26 mouse cellular contexts compared by ENCODE assay signal in genomic region chr2:145835920-145836319, GRCm38 (mm10).
DNase-seq lines count a peak whose midpoint lies in the region; ATAC-seq and TF ChIP-seq lines count a peak whose summit lies in the region.
"Had no signal": no experiment of that assay in that cellular context is flagged by ENCODE, and none has a peak within 500 bp of the region (broad histone marks: within the 10 kb centered on the region; RNA-seq: fewer than 3 reads in every experiment).

No protein-coding gene starts in this region.

- no peaks in the 10 kb centered on the region for H3K27me3 ChIP-seq in liver, postnatal 0 days (ENCODE audit: insufficient read depth, low read length)
- H3K27me3 ChIP-seq in liver, embryonic 11.5 days (replicated peaks; ENCODE audit: control insufficient read depth, insufficient read depth, low read length), result no peaks in the 10 kb centered on the region
- no peaks in the 10 kb centered on the region for H3K27me3 ChIP-seq in stomach, postnatal 0 days (ENCODE audit: control insufficient read depth, insufficient read depth, low read length)
- H3K27me3 ChIP-seq in forebrain, postnatal 0 days (ENCODE audit: insufficient read depth, low read length), result no peaks in the 10 kb centered on the region
- H3K27me3 ChIP-seq: CH12.LX; forebrain, embryonic 13.5 days; hindbrain, embryonic 12.5 days; hindbrain, embryonic 15.5 days; Patski had no signal

- no peak overlapping the region for H3K4me3 ChIP-seq in gastrocnemius, adult 2 months
- H3K4me3 ChIP-seq in liver, postnatal 0 days (ENCODE audit: low read depth, low read length), result no peak overlapping the region
- H3K4me3 ChIP-seq in liver, embryonic 11.5 days (ENCODE audit: low read depth, low read length), result no peak overlapping the region
- H3K4me3 ChIP-seq in brown adipose tissue, adult 24 weeks (ENCODE audit: insufficient read depth, low read depth, low read length), result no peak overlapping the region
- no peak overlapping the region for H3K4me3 ChIP-seq in stomach, postnatal 0 days (ENCODE audit: low read depth, low read length)
- no peak overlapping the region for H3K4me3 ChIP-seq in forebrain, postnatal 0 days (ENCODE audit: low read depth, low read length)
- H3K4me3 ChIP-seq: forebrain, embryonic 10.5 days; forebrain, embryonic 13.5 days; heart, adult 2 months; hindbrain, embryonic 12.5 days; hindbrain, embryonic 15.5 days had no signal

- ATAC-seq in liver, postnatal 0 days, result peak; percentile 71
- ATAC-seq in liver, embryonic 11.5 days (replicated peaks; ENCODE audit: low FRiP score), result no peak
- no peak for ATAC-seq in stomach, postnatal 0 days (ENCODE audit: low FRiP score, low TSS enrichment)
- no peak for ATAC-seq in forebrain, postnatal 0 days
- ATAC-seq: forebrain, embryonic 13.5 days; forebrain, embryonic 16.5 days had no signal

- H3K9ac ChIP-seq in liver, postnatal 0 days (replicated peaks), result no peak overlapping the region
- H3K9ac ChIP-seq in liver, embryonic 11.5 days (ENCODE audit: low read depth, low read length), result no peak overlapping the region
- no peak overlapping the region for H3K9ac ChIP-seq in stomach, postnatal 0 days (ENCODE audit: low read length)
- no peak overlapping the region for H3K9ac ChIP-seq in forebrain, postnatal 0 days
- H3K9ac ChIP-seq: forebrain, embryonic 13.5 days; hindbrain, embryonic 12.5 days; hindbrain, embryonic 15.5 days had no signal

- no peak overlapping the region for H3K4me2 ChIP-seq in liver, postnatal 0 days (ENCODE audit: low read depth, low read length)
- no peak overlapping the region for H3K4me2 ChIP-seq in liver, embryonic 11.5 days
- H3K4me2 ChIP-seq in stomach, postnatal 0 days (replicated peaks; ENCODE audit: low read depth), result no peak overlapping the region
- no peak overlapping the region for H3K4me2 ChIP-seq in forebrain, postnatal 0 days (ENCODE audit: low read depth)
- H3K4me2 ChIP-seq: forebrain, embryonic 13.5 days; heart, embryonic 11.5 days; hindbrain, embryonic 12.5 days; hindbrain, embryonic 15.5 days had no signal

- peaks cover 3% of the 10 kb centered on the region; the same call in 1 of the 2 replicates for H3K36me3 ChIP-seq in liver, postnatal 0 days (replicated peaks; ENCODE audit: insufficient read depth, low read length)
- no peaks in the 10 kb centered on the region; the same call in 1 of the 2 replicates for H3K36me3 ChIP-seq in liver, embryonic 11.5 days (ENCODE audit: control insufficient read depth, insufficient read depth, low read length)
- no peaks in the 10 kb centered on the region for H3K36me3 ChIP-seq in stomach, postnatal 0 days (ENCODE audit: control insufficient read depth, insufficient read depth, low read length)
- H3K36me3 ChIP-seq in forebrain, postnatal 0 days (ENCODE audit: insufficient read depth), result no peaks in the 10 kb centered on the region
- H3K36me3 ChIP-seq: forebrain, embryonic 10.5 days; G1E; hindbrain, embryonic 12.5 days; hindbrain, embryonic 15.5 days had no signal

- WGBS in liver, postnatal 0 days (ENCODE audit: insufficient replicate concordance), result 73% methylated on average over 1 of the region's 1 CpGs
- 75% methylated on average over 1 of the region's 1 CpGs for WGBS in liver, embryonic 11.5 days
- 67% methylated on average over 1 of the region's 1 CpGs for WGBS in stomach, postnatal 0 days
- 95% methylated on average over 1 of the region's 1 CpGs for WGBS in forebrain, postnatal 0 days

- no peak for DNase-seq in gastrocnemius, adult 2 months
- no peak for DNase-seq in gastrocnemius, postnatal 14 days
- no peak for DNase-seq in liver, postnatal 0 days
- no peak for DNase-seq in liver, embryonic 11.5 days (ENCODE audit: low spot score)
- DNase-seq in stomach, postnatal 0 days (ENCODE audit: low spot score), result no peak
- no peak for DNase-seq in forebrain, postnatal 0 days
- DNase-seq: adrenal gland, adult 8-10 months; adrenal gland, postnatal 36 days; B cell, adult 2 months; cerebellum, adult 11-12 months; cerebellum, adult 8-10 months; cerebellum, postnatal 10 days; cerebellum, postnatal 36 days; embryo, embryonic 11 days; gastrocnemius, postnatal 36 days; heart, adult 2 months had no signal

- no peak for TF ChIP-seq CTCF in gastrocnemius, adult 2 months (IDR thresholded peaks at IDR 0.05)
- TF ChIP-seq CTCF in liver, postnatal 0 days (IDR thresholded peaks at IDR 0.05; ENCODE audit: low read depth), result no peak
- no peak for TF ChIP-seq CTCF in stomach, postnatal 0 days (IDR thresholded peaks at IDR 0.05; ENCODE audit: low read depth)
- TF ChIP-seq CTCF in forebrain, postnatal 0 days (IDR thresholded peaks at IDR 0.05; ENCODE audit: low read depth), result no peak

- H3K9me3 ChIP-seq in liver, postnatal 0 days (ENCODE audit: low read length), result no peaks in the 10 kb centered on the region
- H3K9me3 ChIP-seq in liver, embryonic 11.5 days (ENCODE audit: control insufficient read depth, low read length), result no peaks in the 10 kb centered on the region
- H3K9me3 ChIP-seq in stomach, postnatal 0 days (ENCODE audit: control insufficient read depth, low read length), result no peaks in the 10 kb centered on the region
- no peaks in the 10 kb centered on the region for H3K9me3 ChIP-seq in forebrain, postnatal 0 days (ENCODE audit: low read length)
- H3K9me3 ChIP-seq: forebrain, embryonic 10.5 days; forebrain, embryonic 13.5 days; hindbrain, embryonic 12.5 days; hindbrain, embryonic 15.5 days had no signal

- H3K4me1 ChIP-seq in liver, postnatal 0 days (ENCODE audit: insufficient read depth), result peaks cover 14% of the 10 kb centered on the region
- no peaks in the 10 kb centered on the region for H3K4me1 ChIP-seq in liver, embryonic 11.5 days (replicated peaks; ENCODE audit: control insufficient read depth, insufficient read depth, low read length)
- H3K4me1 ChIP-seq in brown adipose tissue, adult 24 weeks (ENCODE audit: control insufficient read depth, insufficient read depth, insufficient read length, low read length), result peaks cover 26% of the 10 kb centered on the region
- 0 out of 2 replicates have a peak, but pooled peaks cover 2% of the 10 kb centered on the region for H3K4me1 ChIP-seq in stomach, postnatal 0 days (replicated peaks; ENCODE audit: control insufficient read depth, insufficient read depth)
- H3K4me1 ChIP-seq in forebrain, postnatal 0 days (ENCODE audit: insufficient read depth), result 0 out of 2 replicates have a peak, but pooled peaks cover 6% of the 10 kb centered on the region

- peak overlapping the region; percentile 16; the same call in 1 of the 2 replicates for H3K27ac ChIP-seq in gastrocnemius, adult 2 months
- H3K27ac ChIP-seq in liver, postnatal 0 days (ENCODE audit: low read depth), result no peak overlapping the region
- no peak overlapping the region for H3K27ac ChIP-seq in liver, embryonic 11.5 days (ENCODE audit: low read depth, low read length)
- H3K27ac ChIP-seq in brown adipose tissue, adult 24 weeks (replicated peaks; ENCODE audit: low read depth, low read length), result peak overlapping the region; percentile 53; the same call in 1 of the 2 replicates
- H3K27ac ChIP-seq in stomach, postnatal 0 days (replicated peaks), result 0 out of 2 replicates have a peak overlapping the region, but pooled peaks have one; percentile 2
- no peak overlapping the region for H3K27ac ChIP-seq in forebrain, postnatal 0 days (ENCODE audit: low read depth, low read length)
- H3K27ac ChIP-seq: forebrain, embryonic 10.5 days; forebrain, embryonic 13.5 days; heart, adult 2 months; hindbrain, embryonic 12.5 days; hindbrain, embryonic 15.5 days had no signal

- no peak for TF ChIP-seq EP300 in liver, postnatal 0 days (IDR thresholded peaks at IDR 0.05; ENCODE audit: low read depth)
- TF ChIP-seq EP300 in stomach, postnatal 0 days (optimal IDR thresholded peaks at IDR 0.05), result no peak

- intact Hi-C loops in gastrocnemius, adult 2 months (cut with DNase I), result no loop called here
- intact Hi-C loops in gastrocnemius, postnatal 14 days (cut with DNase I; ENCODE audit: low total_unique reads), result no loop called here

Comparison
In these comparisons a context has a peak if more than half of its experiments do, and no peak if none do; other contexts are left out.
1. H3K27ac ChIP-seq: peak in gastrocnemius, adult 2 months (single experiment), brown adipose tissue, adult 24 weeks (single experiment) and stomach, postnatal 0 days (single experiment); none in liver, postnatal 0 days (single experiment), liver, embryonic 11.5 days (single experiment) and forebrain, postnatal 0 days (single experiment).